Mouse (Mus musculus) heart, embryonic 13.5 days (tissue): ENCODE data around the gene Txk. TPM values are rescaled to one million over a fixed set of nuclear protein-coding genes. Genes with fewer than 3 reads are reported as not detected.

Experiments used
- ATAC-seq: fragments of 200-750 bp; cut with Nextera tagmentation; 2 replicates; pipeline ENCODE4 v1.8.0; 2017; ENCODE audit warnings: moderate TSS enrichment; ENCODE audit not compliant: insufficient number of reproducible peaks, low FRiP score, low TSS enrichment; ENCODE audit errors: extremely low read depth
- H3K27ac ChIP-seq: fragments of 300-500 bp; sonication (generic); replicated peaks from 2 replicates; pipeline ENCODE4 v1.5.1; 2015; ENCODE audit warnings: moderate library complexity, mild to moderate bottlenecking, inconsistent platforms
- H3K27me3 ChIP-seq: fragments of 300-500 bp; sonication (generic); replicated peaks from 2 replicates; pipeline ENCODE4 v1.6.1; 2015; ENCODE audit warnings: mild to moderate bottlenecking, inconsistent platforms
- H3K36me3 ChIP-seq: fragments of 300-500 bp; sonication (generic); 2 replicates; pipeline ENCODE4 v1.6.1; 2015; ENCODE audit warnings: mild to moderate bottlenecking, inconsistent platforms
- H3K4me1 ChIP-seq: fragments of 300-500 bp; sonication (generic); 2 replicates; pipeline ENCODE4 v1.6.1; 2015; ENCODE audit warnings: inconsistent platforms
- H3K4me2 ChIP-seq: fragments of 300-500 bp; sonication (generic); 2 replicates; pipeline ENCODE4 v1.6.1; 2015; ENCODE audit warnings: inconsistent platforms, mild to moderate bottlenecking, moderate library complexity
- H3K4me3 ChIP-seq: fragments of 300-500 bp; sonication (generic); 2 replicates; pipeline ENCODE4 v1.5.1; 2015; ENCODE audit warnings: moderate library complexity, mild to moderate bottlenecking, inconsistent platforms
- H3K9ac ChIP-seq: fragments of 300-500 bp; sonication (generic); 2 replicates; pipeline ENCODE4 v1.6.1; 2015; ENCODE audit warnings: inconsistent platforms, mild to moderate bottlenecking, moderate library complexity
- H3K9me3 ChIP-seq: fragments of 300-500 bp; sonication (generic); 2 replicates; pipeline ENCODE4 v1.6.1; 2016; ENCODE audit warnings: inconsistent platforms
- WGBS: fragments of 180-500 bp; shearing (Covaris S2); methylation state at CpG from one replicate; pipeline ENCODE4 v1.1.7; 2015; ENCODE audit warnings: mixed read lengths; 5-methylcytosine and 5-hydroxymethylcytosine counted together
- polyA plus RNA-seq: library from polyadenylated mRNA; unstranded; fragments of >200 nt; fragmentation: Nextera tagmentation; extraction: Ambion mirVana; gene quantifications from 2 replicates; pipeline ENCODE4 v1.2.1, GENCODE M21; 2015

The Txk gene
- polyA plus RNA-seq, 1 experiment from 2014 or later: 0.20 TPM

DNA sequence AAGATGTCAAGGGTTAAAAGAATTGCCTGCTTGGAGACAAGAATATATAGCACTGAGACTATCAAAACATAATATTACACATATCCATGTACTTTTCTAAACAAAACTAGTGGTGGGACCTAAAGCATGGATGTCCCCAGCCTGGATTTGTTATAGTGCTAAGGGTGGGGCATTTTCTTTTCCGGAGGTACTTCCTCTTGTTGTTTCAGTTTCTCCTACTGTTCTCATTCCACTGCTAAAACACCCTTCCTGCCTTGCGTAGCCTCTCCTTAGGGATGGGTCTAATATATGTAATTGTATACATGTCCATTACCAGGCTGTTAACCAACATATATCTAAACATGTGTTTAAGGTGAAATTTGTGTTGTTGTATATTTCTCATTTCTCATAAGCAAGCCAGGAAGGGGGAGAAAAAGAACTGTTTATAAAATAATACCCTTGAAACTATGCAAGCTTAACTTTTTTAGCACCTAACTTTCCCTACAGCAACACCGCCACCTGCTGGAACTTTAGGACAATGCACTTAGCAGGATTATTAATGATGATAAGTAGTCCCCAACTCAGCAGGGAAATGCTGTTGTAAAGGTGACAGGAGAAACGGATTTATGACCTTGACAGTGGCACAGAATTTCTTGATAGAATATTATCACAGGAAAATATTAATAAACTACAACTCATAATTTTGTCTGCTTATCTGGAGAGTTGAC lies 41.9 kb downstream of the Txk start:
- no peaks in the 10 kb centered on the region for H3K9me3 ChIP-seq
- no peaks in the 10 kb centered on the region for H3K27me3 ChIP-seq
- no peaks in the 10 kb centered on the region for H3K4me1 ChIP-seq
- WGBS: 24% methylated on average over 4 of the region's 4 CpGs
- no peak overlapping the region for H3K27ac ChIP-seq
- no peak for ATAC-seq
- no peaks in the 10 kb centered on the region for H3K36me3 ChIP-seq
- no peak overlapping the region for H3K4me2 ChIP-seq
- no peak overlapping the region for H3K4me3 ChIP-seq
- H3K9ac ChIP-seq: no peak overlapping the region

DNA sequence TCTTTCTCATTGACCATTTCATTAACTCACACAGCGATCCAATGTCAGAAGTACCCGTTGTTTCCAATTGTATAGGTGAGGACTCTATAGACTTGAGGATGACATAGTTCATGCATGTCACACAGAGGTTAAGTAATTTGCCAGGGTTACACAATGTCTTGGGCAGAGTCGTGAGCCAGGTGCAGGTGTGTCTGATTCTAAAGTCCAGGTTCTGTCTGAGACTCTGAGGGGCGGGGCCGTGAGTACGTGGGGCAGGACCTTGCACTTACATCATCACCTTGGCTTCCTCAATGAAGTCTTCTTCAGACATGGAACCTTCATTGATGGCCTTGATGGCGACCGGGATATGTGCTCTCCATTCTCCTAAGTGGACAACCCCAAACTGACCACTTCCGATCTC lies 42.6 kb downstream of the Txk start:
- 81% methylated on average over 9 of the region's 9 CpGs for WGBS
- Histone ChIP-seq H3K9me3 (peaks cover 5% of the 10 kb centered on the region; the same call in 1 of the 2 replicates), H3K4me3 (no peak overlapping the region), H3K27ac (no peak overlapping the region), H3K4me1 (no peaks in the 10 kb centered on the region), H3K36me3 (no peaks in the 10 kb centered on the region), H3K4me2 (no peak overlapping the region), H3K9ac (no peak overlapping the region), H3K27me3 (no peaks in the 10 kb centered on the region)
- ATAC-seq: no peak

DNA sequence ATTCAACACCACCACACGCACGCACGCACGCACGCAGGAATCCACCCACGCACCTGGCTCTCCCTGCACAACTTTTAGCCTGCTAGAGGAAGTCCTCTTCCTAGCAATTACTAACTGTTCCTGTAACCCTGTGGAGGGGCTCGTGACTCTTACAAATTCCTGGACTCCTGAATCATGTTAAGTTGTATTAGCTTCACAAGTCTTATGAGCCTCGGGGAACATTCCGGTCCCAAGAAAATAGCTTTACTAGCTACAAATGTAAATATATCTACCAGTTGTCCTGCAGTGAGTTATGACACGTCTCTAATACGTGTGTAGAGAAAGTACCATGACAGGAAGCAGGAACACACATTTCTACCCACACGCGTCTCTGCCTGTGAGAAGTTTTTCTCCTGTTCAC lies 43.1 kb downstream of the Txk start:
- Histone ChIP-seq H3K9ac (no peak overlapping the region), H3K27me3 (no peaks in the 10 kb centered on the region), H3K4me1 (no peaks in the 10 kb centered on the region), H3K4me2 (no peak overlapping the region), H3K9me3 (peaks cover 5% of the 10 kb centered on the region; the same call in 1 of the 2 replicates), H3K4me3 (no peak overlapping the region), H3K36me3 (no peaks in the 10 kb centered on the region), H3K27ac (no peak overlapping the region)
- ATAC-seq: no peak
- whole genome bisulfite sequencing: 82% methylated on average over 13 of the region's 13 CpGs

DNA sequence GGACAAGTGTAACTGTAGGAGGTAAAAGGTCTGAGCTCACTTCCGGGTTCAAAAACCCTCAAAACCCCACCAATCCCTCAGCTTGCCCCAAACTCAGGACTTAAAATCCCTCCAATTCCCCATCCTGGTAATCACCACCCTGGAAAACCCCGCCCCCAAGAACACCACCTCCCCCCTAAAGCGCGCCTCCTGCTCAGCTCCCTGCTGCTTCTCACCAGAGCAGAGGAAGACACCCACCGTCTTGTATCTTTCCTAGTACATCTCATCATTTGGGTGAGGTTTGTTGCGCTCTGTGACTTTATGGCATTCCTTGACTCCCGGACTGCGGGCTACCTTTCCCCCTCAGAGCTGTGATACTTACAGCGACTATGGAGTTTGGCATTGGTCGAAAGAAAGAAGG lies 45.9 kb downstream of the Txk start:
- Histone ChIP-seq H3K9ac (no peak overlapping the region), H3K4me3 (no peak overlapping the region), H3K9me3 (peaks cover 5% of the 10 kb centered on the region; the same call in 1 of the 2 replicates), H3K36me3 (no peaks in the 10 kb centered on the region), H3K4me1 (no peaks in the 10 kb centered on the region), H3K27me3 (no peaks in the 10 kb centered on the region), H3K27ac (no peak overlapping the region), H3K4me2 (no peak overlapping the region)
- 57% methylated on average over 10 of the region's 10 CpGs for WGBS
- ATAC-seq: no peak

DNA sequence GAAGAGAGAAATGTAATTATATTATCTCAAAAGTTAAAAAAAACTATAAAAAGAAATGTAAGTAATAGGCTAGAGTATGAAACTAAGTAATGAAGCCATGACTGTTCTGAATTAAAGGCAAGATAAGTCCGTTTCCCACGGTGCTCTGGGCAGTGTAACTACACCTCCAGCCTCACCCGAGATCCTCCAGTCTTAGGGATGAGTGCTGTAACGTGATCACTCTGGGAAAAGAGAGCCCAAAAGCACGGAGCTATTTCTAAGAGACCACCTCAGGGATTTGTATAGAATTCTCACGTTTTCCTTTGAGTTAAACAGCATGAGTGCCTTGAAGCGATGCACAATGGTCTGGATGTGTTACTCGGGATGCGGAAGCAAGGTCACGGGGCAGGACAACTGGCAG lies 46.5 kb downstream of the Txk start:
- no peak overlapping the region for H3K4me3 ChIP-seq
- H3K4me2 ChIP-seq: no peak overlapping the region
- H3K9me3 ChIP-seq: peaks cover 5% of the 10 kb centered on the region; the same call in 1 of the 2 replicates
- H3K27ac ChIP-seq: no peak overlapping the region
- no peak overlapping the region for H3K9ac ChIP-seq
- no peak for ATAC-seq
- 63% methylated on average over 10 of the region's 10 CpGs for WGBS
- H3K4me1 ChIP-seq: no peaks in the 10 kb centered on the region
- H3K36me3 ChIP-seq: no peaks in the 10 kb centered on the region
- H3K27me3 ChIP-seq: no peaks in the 10 kb centered on the region

DNA sequence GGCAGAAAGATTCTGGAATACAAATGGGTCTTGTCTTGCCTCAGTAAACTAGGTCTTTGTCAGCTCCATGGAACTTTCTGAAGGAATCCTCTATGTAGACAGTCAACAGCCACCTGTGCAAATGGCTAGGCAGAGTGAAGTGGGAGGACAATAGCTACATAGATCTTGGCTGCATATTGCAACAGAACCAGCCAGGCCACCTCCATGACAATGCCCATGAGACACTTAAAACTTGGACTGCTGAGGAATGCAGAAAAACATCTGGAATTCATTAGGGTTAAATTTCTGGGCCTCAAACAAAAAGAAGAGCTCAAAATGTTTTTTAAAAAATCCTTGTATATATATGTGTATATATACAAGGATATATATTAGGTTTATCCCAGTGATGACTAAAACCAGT lies 50.4 kb downstream of the Txk start:
- Histone ChIP-seq H3K4me3 (no peak overlapping the region), H3K4me2 (no peak overlapping the region), H3K27me3 (no peaks in the 10 kb centered on the region), H3K4me1 (no peaks in the 10 kb centered on the region), H3K27ac (no peak overlapping the region), H3K9ac (no peak overlapping the region), H3K9me3 (peaks cover 5% of the 10 kb centered on the region; the same call in 1 of the 2 replicates), H3K36me3 (no peaks in the 10 kb centered on the region)
- no peak for ATAC-seq

DNA sequence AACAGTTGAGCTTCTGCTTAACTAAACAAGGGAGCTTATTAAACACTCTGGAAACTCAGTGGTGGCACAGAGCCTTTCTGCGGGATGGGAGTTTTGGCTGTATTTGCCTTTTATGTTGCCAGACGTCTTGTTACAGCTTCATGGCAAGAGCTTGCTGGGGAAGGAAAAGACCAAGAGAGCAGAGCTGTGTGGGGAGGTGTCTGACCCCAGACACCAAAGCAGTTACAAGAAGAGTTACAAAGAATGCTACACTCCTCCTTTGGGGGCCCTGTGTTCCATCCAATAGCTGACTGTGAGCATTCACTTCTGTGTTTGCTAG lies 53.1 kb downstream of the Txk start:
- Histone ChIP-seq H3K4me3 (no peak overlapping the region), H3K9ac (no peak overlapping the region), H3K36me3 (no peaks in the 10 kb centered on the region), H3K27ac (no peak overlapping the region), H3K4me1 (no peaks in the 10 kb centered on the region), H3K4me2 (no peak overlapping the region), H3K9me3 (no peaks in the 10 kb centered on the region), H3K27me3 (no peaks in the 10 kb centered on the region)
- no peak for ATAC-seq
- WGBS: 57% methylated on average over 2 of the region's 2 CpGs

DNA sequence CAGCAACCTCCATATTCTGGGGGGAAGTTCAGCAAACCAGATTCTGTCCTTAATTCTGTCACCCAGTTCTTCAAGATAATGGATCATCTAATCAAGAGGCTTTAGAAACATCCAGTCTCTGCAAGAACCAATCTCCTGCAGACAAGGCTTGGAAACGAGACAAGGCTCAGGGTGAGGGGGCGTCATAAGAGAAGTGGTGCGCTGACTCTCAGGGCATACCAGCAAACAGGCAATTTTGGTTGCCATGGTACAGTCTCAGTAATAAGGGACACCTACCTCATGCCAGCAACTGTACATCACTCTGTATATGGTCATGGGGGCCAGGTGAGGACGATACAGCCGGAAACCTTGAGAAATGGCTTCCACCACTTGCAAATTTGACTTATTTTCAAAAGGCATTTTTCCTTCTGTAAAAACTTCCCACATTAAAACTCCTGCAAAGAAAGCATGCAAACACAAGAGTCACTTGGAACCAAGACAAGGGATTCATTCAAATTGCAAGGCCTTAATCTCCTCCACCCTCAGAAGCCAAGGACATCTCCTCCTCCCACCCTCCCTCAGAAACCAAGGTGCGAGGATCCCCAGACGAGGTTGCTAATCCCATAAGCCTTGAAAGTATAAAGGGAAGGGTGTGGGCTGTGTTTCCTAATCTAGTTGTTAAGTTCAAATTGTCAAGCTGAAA lies 53.6 kb downstream of the Txk start:
- no peaks in the 10 kb centered on the region for H3K27me3 ChIP-seq
- ATAC-seq: no peak

DNA sequence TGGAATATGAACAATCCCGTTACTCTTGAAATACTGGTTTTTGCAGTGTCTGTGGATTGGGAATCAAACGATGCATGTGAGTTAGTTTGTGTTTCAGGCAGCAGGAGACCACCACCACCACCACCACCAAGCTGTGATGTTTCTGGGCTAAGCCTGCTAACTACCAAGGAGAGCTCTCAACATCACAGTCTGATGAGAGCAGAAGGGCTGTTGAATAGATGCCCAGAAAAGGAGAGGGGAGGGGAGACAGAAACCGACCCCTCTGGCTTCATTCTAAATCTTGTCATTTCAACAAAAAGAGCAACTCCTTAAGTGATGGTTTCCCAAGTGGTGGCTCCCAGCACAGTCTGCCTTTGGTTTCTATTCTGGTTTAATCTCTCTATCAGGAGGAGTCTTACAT lies 54.2 kb downstream of the Txk start:
- H3K9ac ChIP-seq: no peak overlapping the region

More for the DNA sequence above, 53.6 kb downstream of the Txk start:
- Histone ChIP-seq H3K4me2 (no peak overlapping the region), H3K9ac (no peak overlapping the region), H3K9me3 (no peaks in the 10 kb centered on the region), H3K36me3 (no peaks in the 10 kb centered on the region), H3K4me3 (no peak overlapping the region), H3K4me1 (no peaks in the 10 kb centered on the region), H3K27ac (no peak overlapping the region)
- WGBS: 62% methylated on average over 7 of the region's 7 CpGs

DNA sequence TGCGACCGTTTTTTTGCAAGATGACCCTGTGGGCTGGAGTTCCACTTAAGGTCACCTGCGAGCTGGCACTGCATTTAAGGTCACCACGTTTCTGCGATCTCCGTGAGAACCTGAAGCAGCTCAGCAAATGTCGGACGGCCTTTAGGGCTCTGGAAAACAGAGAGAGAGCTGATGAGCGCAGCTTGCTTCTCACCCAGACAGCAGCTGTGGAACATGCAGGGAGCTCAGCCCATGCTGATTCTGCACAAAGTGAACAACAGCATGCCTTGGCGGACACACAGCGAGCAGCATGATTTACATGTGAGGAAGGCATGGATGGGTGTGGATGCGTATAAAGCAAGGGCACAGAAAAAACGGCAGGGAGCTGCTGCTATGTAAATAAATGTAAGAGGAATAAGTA lies 56.1 kb downstream of the Txk start:
- Histone ChIP-seq H3K4me1 (no peaks in the 10 kb centered on the region), H3K4me3 (no peak overlapping the region), H3K9me3 (no peaks in the 10 kb centered on the region), H3K4me2 (no peak overlapping the region), H3K36me3 (no peaks in the 10 kb centered on the region), H3K27me3 (no peaks in the 10 kb centered on the region), H3K27ac (no peak overlapping the region), H3K9ac (no peak overlapping the region)
- WGBS: 71% methylated on average over 13 of the region's 13 CpGs
- no peak for ATAC-seq

More for the DNA sequence above, 54.2 kb downstream of the Txk start:
- Histone ChIP-seq H3K27me3 (no peaks in the 10 kb centered on the region), H3K4me3 (no peak overlapping the region), H3K9me3 (no peaks in the 10 kb centered on the region), H3K36me3 (no peaks in the 10 kb centered on the region), H3K4me2 (no peak overlapping the region), H3K27ac (no peak overlapping the region), H3K4me1 (no peaks in the 10 kb centered on the region)
- 59% methylated on average over 3 of the region's 3 CpGs for WGBS
- ATAC-seq: no peak

DNA sequence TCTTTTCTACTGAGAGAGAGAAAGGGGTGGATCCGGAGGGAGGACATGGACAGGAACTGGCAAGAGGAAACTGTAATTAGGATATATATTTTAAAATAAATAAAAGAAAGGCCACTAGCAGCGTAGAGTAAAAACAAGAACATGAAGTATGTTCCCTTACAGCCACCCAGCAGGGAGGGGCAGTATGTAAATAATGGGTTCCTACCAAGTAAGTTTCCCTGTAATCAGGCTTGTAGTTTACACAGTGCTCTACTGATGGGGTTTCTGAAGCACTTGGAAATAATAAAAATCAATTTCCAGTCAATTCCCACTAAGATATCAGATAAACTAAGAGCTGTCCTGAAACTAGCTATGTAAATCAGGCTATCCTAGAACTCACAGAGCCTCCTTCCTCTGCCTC lies 57.9 kb downstream of the Txk start:
- H3K4me1 ChIP-seq: no peaks in the 10 kb centered on the region
- no peaks in the 10 kb centered on the region for H3K36me3 ChIP-seq
- ATAC-seq: no peak
- H3K27me3 ChIP-seq: no peaks in the 10 kb centered on the region
- no peak overlapping the region for H3K4me3 ChIP-seq
- 60% methylated on average over 2 of the region's 2 CpGs for WGBS
- no peak overlapping the region for H3K9ac ChIP-seq
- H3K9me3 ChIP-seq: no peaks in the 10 kb centered on the region
- H3K27ac ChIP-seq: no peak overlapping the region
- H3K4me2 ChIP-seq: no peak overlapping the region

DNA sequence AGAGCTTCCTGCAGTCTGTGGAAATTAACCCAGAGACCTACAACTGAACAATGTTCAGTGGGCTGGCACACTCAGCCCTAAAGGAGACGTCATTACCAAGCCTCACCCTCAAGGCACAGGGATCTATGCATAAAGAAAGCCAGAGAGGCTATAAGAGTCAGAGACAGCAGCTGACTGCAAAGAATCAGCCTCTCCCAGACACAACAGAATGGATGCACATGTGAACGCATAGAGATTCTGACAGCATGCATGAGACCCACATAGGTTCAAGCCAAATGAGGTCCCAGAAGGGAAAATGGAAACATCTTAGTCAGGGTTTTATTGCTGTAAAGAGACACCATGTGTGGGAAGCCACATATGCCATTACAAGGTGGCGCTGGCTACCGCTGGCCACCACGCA lies 62.1 kb downstream of the Txk start:
- WGBS: 83% methylated on average over 5 of the region's 5 CpGs
- Histone ChIP-seq H3K36me3 (no peaks in the 10 kb centered on the region), H3K9ac (no peak overlapping the region), H3K4me1 (no peaks in the 10 kb centered on the region), H3K27ac (no peak overlapping the region), H3K9me3 (peaks cover 5% of the 10 kb centered on the region; the same call in 1 of the 2 replicates), H3K4me3 (no peak overlapping the region), H3K4me2 (no peak overlapping the region), H3K27me3 (no peaks in the 10 kb centered on the region)
- ATAC-seq: no peak
